ENCODE assay signal across 25 mouse cellular contexts in genomic region chr2:50643219-50643618, GRCm38 (mm10).
A peak's percentile ranks its signal among the peaks of the same experiment; 100 is the strongest.
DNase-seq lines count a peak whose midpoint lies in the region; ATAC-seq and TF ChIP-seq lines count a peak whose summit lies in the region.
"Had no signal": no experiment of that assay in that cellular context is flagged by ENCODE, and none has a peak within 500 bp of the region (broad histone marks: within the 10 kb centered on the region; RNA-seq: fewer than 3 reads in every experiment).

No protein-coding gene starts in this region.

- H3K4me2 ChIP-seq in embryonic facial prominence, embryonic 14.5 days (ENCODE audit: low read depth, low read length) = no peak overlapping the region
- H3K4me2 ChIP-seq in kidney, postnatal 0 days (ENCODE audit: low read length) = no peak overlapping the region
- H3K4me2 ChIP-seq in kidney, embryonic 16.5 days (replicated peaks; ENCODE audit: low read depth, low read length) = no peak overlapping the region
- H3K4me2 ChIP-seq: embryonic facial prominence, embryonic 12.5 days; embryonic facial prominence, embryonic 15.5 days; forebrain, embryonic 12.5 days had no signal

- no peaks in the 10 kb centered on the region for H3K27me3 ChIP-seq in embryonic facial prominence, embryonic 14.5 days (replicated peaks; ENCODE audit: control insufficient read depth, insufficient read depth, low read length)
- no peaks in the 10 kb centered on the region for H3K27me3 ChIP-seq in embryonic facial prominence, embryonic 10.5 days (replicated peaks; ENCODE audit: low read depth, poor library complexity, severe bottlenecking)
- H3K27me3 ChIP-seq in kidney, postnatal 0 days (ENCODE audit: insufficient read depth, low read length) = no peaks in the 10 kb centered on the region
- no peaks in the 10 kb centered on the region for H3K27me3 ChIP-seq in kidney, embryonic 16.5 days (ENCODE audit: insufficient read depth, low read length)
- H3K27me3 ChIP-seq in splenic B cell, adult 2 months (ENCODE audit: control insufficient read depth, insufficient read depth, low read length, poor library complexity, severe bottlenecking) = no peaks in the 10 kb centered on the region
- H3K27me3 ChIP-seq: embryonic facial prominence, embryonic 12.5 days; embryonic facial prominence, embryonic 15.5 days; forebrain, embryonic 12.5 days; Patski had no signal

- DNase-seq in embryonic facial prominence, embryonic 14.5 days (ENCODE audit: low spot score) = peak; percentile 4
- DNase-seq in embryonic facial prominence, embryonic 10.5 days (ENCODE audit: low spot score) = no peak
- DNase-seq in kidney, postnatal 0 days (ENCODE audit: low spot score) = peak; percentile 10
- DNase-seq in splenic B cell, adult 2 months (ENCODE audit: low read depth, low spot score) = peak; percentile 51
- no peak for DNase-seq in cerebellum, adult 9-10 months
- DNase-seq: adrenal gland, adult 8-10 months; adrenal gland, postnatal 14 days; adrenal gland, postnatal 36 days; cerebellum, adult 11-12 months; cerebellum, adult 2 months; cerebellum, adult 9-11 months; cerebellum, postnatal 14 days; cerebellum, postnatal 36 days; embryo, embryonic 11 days had no signal

- H3K36me3 ChIP-seq in embryonic facial prominence, embryonic 14.5 days (ENCODE audit: control insufficient read depth, insufficient read depth, low read length) = no peaks in the 10 kb centered on the region
- H3K36me3 ChIP-seq in embryonic facial prominence, embryonic 10.5 days (replicated peaks) = no peaks in the 10 kb centered on the region
- no peaks in the 10 kb centered on the region for H3K36me3 ChIP-seq in kidney, postnatal 0 days (ENCODE audit: insufficient read depth, low read length)
- H3K36me3 ChIP-seq in kidney, embryonic 16.5 days (ENCODE audit: insufficient read depth, low read length) = no peaks in the 10 kb centered on the region
- H3K36me3 ChIP-seq in splenic B cell, adult 2 months (ENCODE audit: control insufficient read depth, insufficient read depth, low read length, poor library complexity, severe bottlenecking) = no peaks in the 10 kb centered on the region
- H3K36me3 ChIP-seq: embryonic facial prominence, embryonic 12.5 days; embryonic facial prominence, embryonic 15.5 days; forebrain, embryonic 10.5 days; forebrain, embryonic 12.5 days; G1E had no signal

- no peak for ATAC-seq in embryonic facial prominence, embryonic 14.5 days (ENCODE audit: low read depth)
- no peak for ATAC-seq in kidney, postnatal 0 days (replicated peaks; ENCODE audit: low FRiP score, low read depth)
- ATAC-seq in kidney, embryonic 16.5 days (ENCODE audit: low FRiP score, low TSS enrichment) = no peak
- ATAC-seq: activated CD4-positive, CD25-positive, alpha-beta regulatory T cell, adult 4 months; forebrain, embryonic 14.5 days; forebrain, embryonic 16.5 days; Patski had no signal

- no peak for TF ChIP-seq CTCF in kidney, postnatal 0 days (IDR thresholded peaks at IDR 0.05; ENCODE audit: low read depth)

- no peak overlapping the region for H3K9ac ChIP-seq in embryonic facial prominence, embryonic 14.5 days (ENCODE audit: low read depth, low read length)
- no peak overlapping the region for H3K9ac ChIP-seq in kidney, postnatal 0 days (ENCODE audit: low read depth, low read length)
- H3K9ac ChIP-seq in kidney, embryonic 16.5 days (replicated peaks; ENCODE audit: low read length) = no peak overlapping the region
- H3K9ac ChIP-seq: embryonic facial prominence, embryonic 12.5 days; embryonic facial prominence, embryonic 15.5 days; forebrain, embryonic 12.5 days had no signal

- H3K27ac ChIP-seq in embryonic facial prominence, embryonic 14.5 days (replicated peaks; ENCODE audit: low read depth, low read length) = no peak overlapping the region
- H3K27ac ChIP-seq in embryonic facial prominence, embryonic 10.5 days (replicated peaks) = no peak overlapping the region
- no peak overlapping the region for H3K27ac ChIP-seq in kidney, postnatal 0 days
- H3K27ac ChIP-seq in kidney, embryonic 16.5 days (ENCODE audit: low read length) = no peak overlapping the region
- H3K27ac ChIP-seq: embryonic facial prominence, embryonic 12.5 days; embryonic facial prominence, embryonic 15.5 days; forebrain, embryonic 10.5 days; forebrain, embryonic 12.5 days had no signal

- WGBS in embryonic facial prominence, embryonic 14.5 days = 61% methylated on average over 5 of the region's 5 CpGs
- WGBS in embryonic facial prominence, embryonic 10.5 days = 69% methylated on average over 5 of the region's 5 CpGs
- WGBS in kidney, postnatal 0 days = 40% methylated on average over 5 of the region's 5 CpGs
- WGBS in kidney, embryonic 16.5 days = 44% methylated on average over 5 of the region's 5 CpGs

- no peak overlapping the region for H3K4me3 ChIP-seq in embryonic facial prominence, embryonic 14.5 days (ENCODE audit: low read depth, low read length)
- H3K4me3 ChIP-seq in embryonic facial prominence, embryonic 10.5 days = no peak overlapping the region
- no peak overlapping the region for H3K4me3 ChIP-seq in kidney, postnatal 0 days (replicated peaks; ENCODE audit: low read depth, low read length)
- H3K4me3 ChIP-seq in kidney, embryonic 16.5 days (ENCODE audit: low read length) = no peak overlapping the region
- H3K4me3 ChIP-seq: embryonic facial prominence, embryonic 12.5 days; embryonic facial prominence, embryonic 15.5 days; erythroblast, embryonic 14.5 days; forebrain, embryonic 10.5 days; forebrain, embryonic 12.5 days had no signal

- H3K4me1 ChIP-seq in embryonic facial prominence, embryonic 14.5 days (ENCODE audit: control insufficient read depth, insufficient read depth, low read length) = no peaks in the 10 kb centered on the region
- no peaks in the 10 kb centered on the region for H3K4me1 ChIP-seq in embryonic facial prominence, embryonic 10.5 days
- H3K4me1 ChIP-seq in kidney, postnatal 0 days (replicated peaks; ENCODE audit: insufficient read depth, low read length) = no peaks in the 10 kb centered on the region
- no peaks in the 10 kb centered on the region for H3K4me1 ChIP-seq in kidney, embryonic 16.5 days (ENCODE audit: insufficient read depth, low read length)
- H3K4me1 ChIP-seq: embryonic facial prominence, embryonic 12.5 days; embryonic facial prominence, embryonic 15.5 days; forebrain, embryonic 10.5 days; forebrain, embryonic 12.5 days had no signal

- no peaks in the 10 kb centered on the region for H3K9me3 ChIP-seq in embryonic facial prominence, embryonic 14.5 days (ENCODE audit: control insufficient read depth, low read length)
- H3K9me3 ChIP-seq in embryonic facial prominence, embryonic 10.5 days = no peaks in the 10 kb centered on the region
- H3K9me3 ChIP-seq in kidney, postnatal 0 days (replicated peaks; ENCODE audit: low read length) = no peaks in the 10 kb centered on the region
- no peaks in the 10 kb centered on the region for H3K9me3 ChIP-seq in kidney, embryonic 16.5 days (ENCODE audit: low read length)
- H3K9me3 ChIP-seq: embryonic facial prominence, embryonic 12.5 days; embryonic facial prominence, embryonic 15.5 days; forebrain, embryonic 10.5 days; forebrain, embryonic 12.5 days had no signal

Comparison
In these comparisons a context has a peak if more than half of its experiments do, and no peak if none do; other contexts are left out.
1. DNase-seq: peak in embryonic facial prominence, embryonic 14.5 days (single experiment), kidney, postnatal 0 days (single experiment) and splenic B cell, adult 2 months (single experiment); none in embryonic facial prominence, embryonic 10.5 days (single experiment) and cerebellum, adult 9-10 months (single experiment).